Mouse (Mus musculus): ENCODE results near the gene Unc50. TPM values are rescaled to one million over a fixed set of nuclear protein-coding genes. Genes with fewer than 3 reads are reported as not detected.

The Unc50 gene
- total RNA-seq, 2 experiments from 2014 or later: 51.4 to 61.1 TPM

DNA sequence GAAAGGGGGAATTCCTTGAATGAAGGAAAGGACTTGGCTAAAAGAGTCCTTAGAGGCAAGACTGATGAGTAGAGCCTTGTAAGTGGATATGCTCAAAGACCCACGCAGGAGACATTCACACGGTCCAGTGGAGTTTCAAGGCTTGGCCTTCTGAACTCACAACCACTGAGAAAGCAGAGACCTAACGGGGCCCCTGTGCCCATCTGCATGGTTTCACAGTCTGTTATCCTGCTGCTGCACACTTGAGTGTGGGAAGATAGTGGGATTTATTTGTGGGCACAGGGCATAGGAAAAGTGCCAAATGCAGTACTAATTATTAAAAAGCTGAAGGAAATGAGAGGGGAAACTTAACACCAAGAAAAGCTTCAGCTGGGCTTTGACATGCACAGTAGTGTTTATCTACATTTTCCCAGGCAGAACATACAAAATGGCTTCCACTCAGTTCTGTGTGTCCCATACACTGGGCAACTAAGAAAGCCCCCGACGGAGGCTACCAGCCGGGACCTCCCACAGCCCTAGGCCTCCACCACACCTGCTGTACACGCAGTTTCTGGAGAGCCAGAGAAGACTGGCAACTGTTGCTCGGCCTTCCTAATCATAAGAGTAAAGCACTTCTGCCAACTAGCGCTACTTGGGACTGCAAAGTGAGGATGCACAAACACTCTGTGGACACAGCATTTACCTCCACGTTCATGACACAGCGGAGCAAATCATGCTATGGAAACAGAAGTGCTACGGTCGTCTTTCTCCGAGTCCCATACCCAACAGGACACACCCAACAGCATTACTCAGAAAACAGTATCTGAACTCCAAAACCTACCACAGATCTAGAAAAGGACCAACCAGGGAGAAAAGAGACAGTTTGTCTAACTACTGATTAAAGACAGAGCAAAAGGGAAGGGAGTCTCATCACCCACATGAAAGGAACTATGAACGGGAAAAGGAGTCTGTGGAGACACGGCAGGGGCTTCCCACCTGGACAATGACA lies 13.2 kb downstream of the Unc50 start:
- DNase-seq (ENCODE audit: low spot score in 2 of 2): no peak
- intact Hi-C loops (cut with DNase I): no loop called here

- intact Hi-C loops (cut with DNase I): loop anchor here (2.0 kb wide), 1 partner anchor 190 kb away; no protein-coding TSS in a partner anchor
Measured at GRCm38 (mm10) chr1:37448361-37449095, 18.6 kb downstream of the Unc50 start.

GRCm38 (mm10) chr1:37451270-37451669 lies 21.3 kb downstream of the Unc50 start:
- DNase-seq (ENCODE audit: low spot score in 2 of 2): peak; percentile 31 to 44
- intact Hi-C loops (cut with DNase I): no loop called here

More at GRCm38 (mm10) chr1:37448361-37449095, 18.6 kb downstream of the Unc50 start:
- DNase-seq (ENCODE audit: low spot score in 2 of 2): no peak

GRCm38 (mm10) chr1:37457546-37457945 lies 27.6 kb downstream of the Unc50 start:
- intact Hi-C loops (cut with DNase I): no loop called here
- DNase-seq (ENCODE audit: low spot score in 2 of 2): no peak

DNA sequence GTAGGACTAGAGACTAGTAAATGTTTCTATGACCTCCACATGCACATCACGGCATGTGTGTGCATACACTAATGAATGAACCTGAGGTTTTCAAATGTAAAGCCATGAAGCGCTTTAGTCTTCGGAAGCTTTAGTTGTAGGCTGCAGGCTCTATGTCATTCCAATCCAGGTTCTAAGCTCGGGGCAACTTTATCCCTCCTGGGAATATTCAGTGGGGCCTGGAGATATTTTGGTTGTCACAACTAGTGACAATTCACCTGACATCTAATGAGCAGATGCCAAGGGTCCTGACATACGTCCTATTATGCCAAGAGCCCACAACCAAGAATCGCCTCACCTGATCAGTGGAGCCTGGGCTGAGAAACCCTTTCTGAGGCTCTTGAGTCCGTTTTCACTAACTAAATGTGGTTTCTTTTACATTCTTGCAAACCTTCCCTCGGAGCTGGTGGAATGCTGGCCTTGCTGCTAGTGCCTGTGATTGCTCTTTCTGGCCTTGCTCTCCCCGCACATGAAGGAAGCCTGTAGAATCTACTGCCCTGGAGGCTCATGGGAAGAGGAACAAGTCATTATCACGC lies 35.0 kb downstream of the Unc50 start:
- intact Hi-C loops (cut with DNase I): no loop called here
- DNase-seq (ENCODE audit: low spot score in 2 of 2): no peak

- intact Hi-C loops (cut with DNase I): no loop called here
- DNase-seq (ENCODE audit: low spot score in 2 of 2): no peak
Measured at GRCm38 (mm10) chr1:37466322-37466995, 36.5 kb downstream of the Unc50 start.

DNA sequence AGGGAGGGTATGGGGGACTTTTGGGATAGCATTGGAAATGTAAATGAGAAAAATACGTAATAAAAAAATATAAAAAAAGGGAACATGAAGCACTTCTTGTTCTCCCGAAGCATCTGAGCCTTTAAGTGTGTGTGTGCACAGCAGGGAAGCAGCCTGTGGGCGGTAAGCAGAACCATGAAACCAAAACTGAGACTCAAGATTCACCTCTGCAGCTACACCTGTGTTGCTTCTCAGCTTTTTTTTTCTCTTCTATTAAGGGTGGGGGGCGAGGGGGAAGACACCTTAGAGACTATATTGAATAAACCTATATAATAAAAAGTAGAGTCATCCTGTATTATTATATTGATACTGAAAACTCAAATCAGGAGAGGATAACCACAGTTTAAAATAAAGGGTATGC lies 37.9 kb downstream of the Unc50 start:
- intact Hi-C loops (cut with DNase I): no loop called here
- no peak for DNase-seq (ENCODE audit: low spot score in 2 of 2)

GRCm38 (mm10) chr1:37469007-37469406 lies 39.1 kb downstream of the Unc50 start:
- intact Hi-C loops (cut with DNase I): no loop called here
- DNase-seq (ENCODE audit: low spot score in 2 of 2): no peak

DNA sequence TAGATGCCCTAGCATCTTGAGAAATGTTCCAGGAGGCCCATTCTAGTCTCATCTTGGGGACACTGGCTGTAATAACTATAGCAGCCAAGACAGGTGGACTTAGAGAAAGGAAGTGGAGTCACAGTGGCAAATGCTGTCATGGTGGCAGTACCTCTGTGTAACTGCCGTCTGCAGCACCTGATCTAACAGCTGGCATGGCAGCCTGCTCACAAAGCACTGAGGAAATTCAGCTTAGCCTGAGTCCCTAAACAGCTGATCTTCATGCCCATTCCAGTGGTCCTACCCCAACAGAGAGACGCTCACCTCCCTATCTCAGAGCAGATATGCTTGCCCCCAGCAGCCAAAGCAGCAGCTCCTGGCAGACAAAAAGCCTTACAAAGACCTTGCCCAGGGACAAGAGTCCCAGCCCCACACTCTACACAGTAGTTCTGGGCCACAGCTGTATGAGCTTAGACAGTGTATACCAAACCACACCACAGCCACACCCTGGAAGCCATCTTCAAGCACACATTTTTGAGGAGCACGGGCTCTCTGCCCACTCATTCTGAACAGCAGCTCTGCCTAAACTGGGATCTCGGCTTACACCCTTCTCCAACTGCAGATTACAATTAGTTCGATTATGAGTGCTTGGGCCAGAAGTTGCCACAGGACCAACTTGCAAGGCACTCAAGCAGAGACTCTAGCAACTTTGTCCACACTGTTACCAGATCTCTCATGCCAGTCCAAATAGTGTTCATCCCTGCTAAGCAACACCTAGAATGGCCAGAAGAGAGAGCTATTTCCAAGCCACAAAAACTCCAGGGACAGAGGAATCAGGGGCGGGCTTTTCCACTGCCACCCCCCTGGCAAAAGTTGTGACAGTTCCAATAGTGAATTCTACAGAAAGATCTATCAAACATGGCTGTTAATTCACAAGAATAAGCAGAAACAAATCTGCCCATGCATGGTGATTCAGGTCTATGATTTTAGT lies 41.5 kb downstream of the Unc50 start:
- no peak for DNase-seq (ENCODE audit: low spot score in 2 of 2)
- intact Hi-C loops (cut with DNase I): loop anchor here (5.0 kb wide), 1 partner anchor 161 kb away; no protein-coding TSS in a partner anchor

GRCm38 (mm10) chr1:37473251-37473650 lies 43.3 kb downstream of the Unc50 start:
- no peak for DNase-seq (ENCODE audit: low spot score in 2 of 2)
- intact Hi-C loops (cut with DNase I): loop anchor here (5.0 kb wide), 1 partner anchor 159 kb away; no protein-coding TSS in a partner anchor

DNA sequence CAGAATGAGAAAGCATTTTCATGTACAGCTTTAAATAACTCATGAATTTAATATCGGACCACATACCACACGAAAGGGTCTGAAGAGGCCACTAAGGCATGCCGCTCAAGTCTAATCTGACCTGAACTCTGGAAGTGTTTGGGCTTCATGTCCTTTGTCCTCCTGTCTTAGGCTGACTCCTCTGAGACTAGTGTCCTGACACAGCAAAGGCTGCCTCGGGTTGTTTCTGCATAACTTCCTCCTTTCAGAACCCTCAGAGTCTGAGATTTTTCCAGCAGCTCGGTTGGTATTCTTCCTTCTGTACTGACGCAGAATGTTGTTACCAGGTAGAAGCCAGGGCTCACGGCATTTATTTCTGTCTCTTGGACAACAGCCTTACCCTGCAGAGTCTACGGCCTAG lies 44.1 kb downstream of the Unc50 start:
- intact Hi-C loops (cut with DNase I): loop anchor here (5.0 kb wide), 1 partner anchor 158 kb away; no protein-coding TSS in a partner anchor
- no peak for DNase-seq (ENCODE audit: low spot score in 2 of 2)

DNA sequence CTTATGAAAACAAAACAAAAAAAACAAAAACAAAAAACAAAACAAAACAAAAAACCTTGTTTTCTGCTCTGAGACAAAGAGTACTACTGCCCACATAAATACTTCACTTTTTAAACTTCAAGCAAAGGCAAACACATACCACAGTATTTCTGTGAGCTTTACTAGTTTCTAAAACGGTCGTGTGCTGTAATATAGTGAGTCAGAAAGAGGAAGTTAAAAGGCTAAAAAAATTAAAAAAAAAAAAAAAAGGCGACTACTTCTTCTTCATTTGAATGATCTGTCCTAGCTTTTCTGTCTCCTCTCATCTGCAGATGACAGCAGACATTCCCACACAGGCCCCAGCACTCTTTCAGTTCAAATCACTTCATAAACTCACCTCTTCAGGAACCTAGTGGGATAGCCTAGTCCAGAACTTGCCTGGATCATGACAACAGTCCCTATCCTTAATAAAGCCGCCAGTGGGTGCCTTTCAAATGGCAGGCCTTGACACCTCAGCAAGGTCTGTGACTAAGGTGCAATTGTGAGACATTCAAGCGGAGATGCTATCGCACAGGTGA lies 44.8 kb downstream of the Unc50 start:
- intact Hi-C loops (cut with DNase I): loop anchor here (5.0 kb wide), 1 partner anchor 158 kb away; no protein-coding TSS in a partner anchor
- no peak for DNase-seq (ENCODE audit: low spot score in 2 of 2)

GRCm38 (mm10) chr1:37475312-37475711 lies 45.4 kb downstream of the Unc50 start:
- intact Hi-C loops (cut with DNase I): no loop called here
- no peak for DNase-seq (ENCODE audit: low spot score in 2 of 2)

DNA sequence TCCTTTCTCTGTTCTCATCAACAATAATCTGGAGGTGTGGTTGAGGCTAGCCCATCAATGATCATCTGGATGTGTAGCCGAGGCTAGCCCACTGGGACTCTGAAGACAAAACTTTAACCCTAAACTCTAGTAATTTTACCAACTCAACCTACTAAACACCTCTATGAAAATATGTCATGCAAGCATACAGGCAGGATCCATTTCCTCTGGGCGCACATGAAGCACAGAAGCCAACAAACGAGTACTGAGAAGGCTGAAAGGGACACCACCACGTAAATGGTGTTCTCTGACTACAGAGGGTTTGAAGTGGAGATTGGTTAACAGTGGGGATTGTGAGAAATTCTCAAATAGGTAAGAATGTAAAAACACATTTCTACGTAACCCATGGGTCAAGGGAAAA lies 47.3 kb downstream of the Unc50 start:
- intact Hi-C loops (cut with DNase I): no loop called here
- no peak for DNase-seq (ENCODE audit: low spot score in 2 of 2)

- no peak for DNase-seq (ENCODE audit: low spot score in 2 of 2)
- intact Hi-C loops (cut with DNase I): no loop called here
Measured at GRCm38 (mm10) chr1:37477928-37478327, 48.0 kb downstream of the Unc50 start.

DNA sequence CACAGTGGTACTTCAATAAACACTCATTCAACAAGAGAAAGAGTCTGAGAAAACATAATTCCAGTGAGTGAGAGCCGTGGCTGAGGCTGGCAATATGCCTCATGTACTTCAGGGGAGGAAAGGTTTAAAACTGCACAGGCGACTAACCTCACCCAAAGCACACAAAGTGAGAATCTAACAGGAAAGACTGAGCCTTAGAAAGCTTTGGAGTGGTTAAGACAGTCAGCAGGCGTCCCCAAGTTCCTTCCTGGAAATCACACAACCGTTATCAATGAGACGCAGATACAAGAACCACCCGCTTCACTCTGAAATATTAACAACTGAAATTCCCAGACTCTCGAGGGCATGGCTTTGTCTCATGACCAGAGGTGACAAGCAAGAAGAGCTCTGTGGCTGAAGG lies 48.5 kb downstream of the Unc50 start:
- intact Hi-C loops (cut with DNase I): no loop called here
- DNase-seq (ENCODE audit: low spot score in 2 of 2): no peak

DNA sequence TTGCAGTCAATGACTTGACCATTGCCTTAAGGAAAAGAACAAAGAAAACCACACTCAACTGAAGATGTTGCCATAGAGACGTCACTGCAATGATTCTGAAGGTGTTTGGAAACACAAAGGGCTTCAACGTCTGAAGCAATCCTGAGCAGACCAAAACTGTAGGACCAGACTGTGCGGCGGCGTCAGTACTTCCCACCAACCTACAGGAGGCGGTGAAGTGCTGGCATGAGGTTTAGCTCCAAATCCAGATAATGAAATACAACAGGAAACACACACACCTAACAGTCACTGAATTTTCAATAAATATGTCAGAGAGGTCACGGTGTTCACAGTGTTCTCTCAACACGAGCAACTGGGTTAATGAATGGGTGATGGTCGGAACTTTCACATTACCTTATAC lies 49.1 kb downstream of the Unc50 start:
- DNase-seq (ENCODE audit: low spot score in 2 of 2): no peak
- intact Hi-C loops (cut with DNase I): no loop called here

- intact Hi-C loops (cut with DNase I): no loop called here
Measured at GRCm38 (mm10) chr1:37479759-37480158, 49.8 kb downstream of the Unc50 start.

More at GRCm38 (mm10) chr1:37479759-37480158, 49.8 kb downstream of the Unc50 start:
- DNase-seq (ENCODE audit: low spot score in 2 of 2): no peak

All from left cerebral cortex, postnatal 36 days (tissue).